9 mouse cellular contexts compared by ENCODE assay signal in the genomic region with DNA sequence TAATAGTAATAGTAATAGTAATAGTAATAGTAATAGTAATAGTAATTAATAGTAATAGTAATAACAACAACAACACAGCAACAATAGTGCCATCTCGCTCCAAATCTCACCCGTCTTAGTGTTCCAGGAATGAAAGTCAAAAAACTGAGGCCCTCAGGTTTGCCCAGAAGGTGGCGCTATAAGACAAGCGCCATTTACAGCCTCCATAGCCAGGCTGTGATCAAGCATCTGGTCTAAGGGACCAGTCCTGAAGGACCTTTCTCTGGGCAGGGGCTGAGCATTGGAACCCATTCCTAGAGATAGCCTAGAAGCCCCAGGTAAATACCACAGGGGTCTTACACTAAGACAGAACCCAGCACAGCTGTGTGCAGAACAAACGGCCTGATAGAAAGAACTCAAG. TPM values are rescaled to one million over a fixed set of nuclear protein-coding genes. Genes with fewer than 3 reads are reported as not detected.
A peak's percentile ranks its signal among the peaks of the same experiment; 100 is the strongest.
DNase-seq lines count a peak whose midpoint lies in the region; ATAC-seq and TF ChIP-seq lines count a peak whose summit lies in the region.
"Had no signal": no experiment of that assay in that cellular context is flagged by ENCODE, and none has a peak within 500 bp of the region (broad histone marks: within the 10 kb centered on the region; RNA-seq: fewer than 3 reads in every experiment).

No protein-coding gene starts in this region.

- TF ChIP-seq POLR2A in bone marrow, adult 2 months (IDR thresholded peaks at IDR 0.05; ENCODE audit: borderline replicate concordance, control insufficient read depth, low read depth, low read length): no peak

- no peaks in the 10 kb centered on the region for H3K36me3 ChIP-seq in heart, embryonic 11.5 days (ENCODE audit: control insufficient read depth, insufficient read depth, low read length)
- H3K36me3 ChIP-seq in embryonic facial prominence, embryonic 14.5 days (ENCODE audit: control insufficient read depth, insufficient read depth, low read length): no peaks in the 10 kb centered on the region
- H3K36me3 ChIP-seq: lung, embryonic 15.5 days had no signal

- H3K9ac ChIP-seq in heart, embryonic 11.5 days (ENCODE audit: low read depth, low read length): no peak overlapping the region
- H3K9ac ChIP-seq in embryonic facial prominence, embryonic 14.5 days (ENCODE audit: low read depth, low read length): no peak overlapping the region
- H3K9ac ChIP-seq: lung, embryonic 15.5 days had no signal

- H3K4me3 ChIP-seq in heart, embryonic 11.5 days (ENCODE audit: low read depth, low read length): no peak overlapping the region
- no peak overlapping the region for H3K4me3 ChIP-seq in bone marrow, adult 2 months (replicated peaks; ENCODE audit: control insufficient read depth, low read depth, low read length)
- H3K4me3 ChIP-seq in embryonic facial prominence, embryonic 14.5 days (ENCODE audit: low read depth, low read length): no peak overlapping the region
- no peak overlapping the region for H3K4me3 ChIP-seq in layer of hippocampus, adult 2 months
- H3K4me3 ChIP-seq: lung, embryonic 15.5 days had no signal

- no peaks in the 10 kb centered on the region for H3K9me3 ChIP-seq in heart, embryonic 11.5 days (replicated peaks; ENCODE audit: control insufficient read depth, low read length)
- H3K9me3 ChIP-seq in embryonic facial prominence, embryonic 14.5 days (ENCODE audit: control insufficient read depth, low read length): no peaks in the 10 kb centered on the region
- H3K9me3 ChIP-seq: lung, embryonic 15.5 days had no signal

- DNase-seq in heart, adult 18-20 months: peak; percentile 61 to 80
- peak; percentile 72 for DNase-seq in embryonic facial prominence, embryonic 14.5 days (ENCODE audit: low spot score)
- peak; percentile 68 to 82 for DNase-seq in heart, postnatal 14 days
- DNase-seq in layer of hippocampus, adult 2 months (ENCODE audit: low spot score in 2 of 2): peak; percentile 67 to 81
- peak; percentile 67 for DNase-seq in skeletal muscle tissue, adult 2 months (ENCODE audit: low read depth, low spot score)

- peaks cover 3% of the 10 kb centered on the region; the same call in 1 of the 2 replicates for H3K27me3 ChIP-seq in heart, embryonic 11.5 days (ENCODE audit: control insufficient read depth, insufficient read depth, low read length)
- no peaks in the 10 kb centered on the region for H3K27me3 ChIP-seq in embryonic facial prominence, embryonic 14.5 days (replicated peaks; ENCODE audit: control insufficient read depth, insufficient read depth, low read length)

- ATAC-seq in heart, embryonic 11.5 days (replicated peaks; ENCODE audit: insufficient number of reproducible peaks, low FRiP score, low TSS enrichment): no peak
- 0 out of 2 replicates have a peak, but pooled peaks have one; percentile 20 for ATAC-seq in embryonic facial prominence, embryonic 14.5 days (ENCODE audit: low read depth)
- peak; percentile 81 for ATAC-seq in megakaryocyte progenitor cell, adult 5-6 weeks (replicated peaks; ENCODE audit: poor library complexity)

- TF ChIP-seq CTCF in bone marrow, adult 2 months (IDR thresholded peaks at IDR 0.05; ENCODE audit: control insufficient read depth, insufficient read depth, low read length): peak; percentile 76
- TF ChIP-seq CTCF in layer of hippocampus, adult 2 months (conservative IDR thresholded peaks at IDR 0.05): peak; percentile 89

- no peak overlapping the region for H3K27ac ChIP-seq in heart, embryonic 11.5 days (ENCODE audit: low read depth, low read length)
- no peak overlapping the region for H3K27ac ChIP-seq in bone marrow, adult 2 months (ENCODE audit: control insufficient read depth, insufficient read depth, low read depth, low read length, poor library complexity)
- no peak overlapping the region for H3K27ac ChIP-seq in embryonic facial prominence, embryonic 14.5 days (replicated peaks; ENCODE audit: low read depth, low read length)
- no peak overlapping the region for H3K27ac ChIP-seq in layer of hippocampus, adult 2 months
- H3K27ac ChIP-seq: lung, embryonic 15.5 days had no signal

- intact Hi-C loops in heart, postnatal 14 days (cut with DNase I): loop anchor here (1.0 to 5.0 kb wide), 2 partner anchors 44 to 95 kb away; no protein-coding TSS in a partner anchor

- peaks cover 6% of the 10 kb centered on the region for H3K4me1 ChIP-seq in heart, embryonic 11.5 days (ENCODE audit: control insufficient read depth, insufficient read depth, low read length)
- H3K4me1 ChIP-seq in bone marrow, adult 2 months (ENCODE audit: control insufficient read depth, insufficient read depth, low read length): no peaks in the 10 kb centered on the region
- H3K4me1 ChIP-seq in embryonic facial prominence, embryonic 14.5 days (ENCODE audit: control insufficient read depth, insufficient read depth, low read length): peaks cover 10% of the 10 kb centered on the region; the same call in 1 of the 2 replicates

- H3K4me2 ChIP-seq in heart, embryonic 11.5 days: no peak overlapping the region
- H3K4me2 ChIP-seq in embryonic facial prominence, embryonic 14.5 days (ENCODE audit: low read depth, low read length): no peak overlapping the region
- H3K4me2 ChIP-seq: lung, embryonic 15.5 days had no signal

- 15% methylated on average over 5 of the region's 5 CpGs for WGBS in heart, embryonic 11.5 days (ENCODE audit: insufficient replicate concordance)
- WGBS in bone marrow, adult 2 months: 18% methylated on average over 5 of the region's 5 CpGs
- 11% methylated on average over 5 of the region's 5 CpGs for WGBS in embryonic facial prominence, embryonic 14.5 days

RNA-seq across cellular contexts. Expression of a gene that starts 17.5 kb away (rescaled TPM):
- total RNA-seq in heart, adult 18-20 months (2021): 10 to 100 TPM; 35.5 to 37.3 TPM
- 102 and 105 TPM in 2 replicates for polyA plus RNA-seq in heart, embryonic 11.5 days (2014; fragmentation: Nextera tagmentation; extraction: Ambion mirVana)
- 6.0 and 19.2 TPM in 2 replicates for polyA plus RNA-seq in bone marrow, adult 2 months (2011; ENCODE audit: insufficient read depth, insufficient read length, low replicate concordance, missing spikeins)
- polyA plus RNA-seq in embryonic facial prominence, embryonic 14.5 days (2014; fragmentation: Nextera tagmentation; extraction: Ambion mirVana): 228 and 237 TPM in 2 replicates
- 10 to 100 TPM; 34.6 to 35.8 TPM for total RNA-seq in heart, postnatal 14 days (2021)
- total RNA-seq in layer of hippocampus, adult 2 months (2021): 1 to 10 TPM; 5.9 to 7.0 TPM
- total RNA-seq in megakaryocyte progenitor cell, adult 5-6 weeks (2015): 6.2 and 6.5 TPM in 2 replicates
- 3.3 and 4.0 TPM in 2 replicates for total RNA-seq in megakaryocyte progenitor cell, adult 5-6 weeks (2017)

RNA-seq across cellular contexts. Expression of a gene that starts 37.4 kb away (rescaled TPM):
- total RNA-seq in heart, adult 18-20 months (2021): 100 to 1,000 TPM; 458 to 487 TPM
- polyA plus RNA-seq in heart, embryonic 11.5 days (2014; fragmentation: Nextera tagmentation; extraction: Ambion mirVana): 36.5 and 44.0 TPM in 2 replicates
- 36.7 and 54.1 TPM in 2 replicates for polyA plus RNA-seq in bone marrow, adult 2 months (2011; ENCODE audit: insufficient read depth, insufficient read length, low replicate concordance, missing spikeins)
- 54.6 and 56.0 TPM in 2 replicates for polyA plus RNA-seq in embryonic facial prominence, embryonic 14.5 days (2014; fragmentation: Nextera tagmentation; extraction: Ambion mirVana)
- total RNA-seq in heart, postnatal 14 days (2021): 100 to 1,000 TPM; 346 to 358 TPM
- total RNA-seq in layer of hippocampus, adult 2 months (2021): 100 to 1,000 TPM; 221 to 229 TPM
- total RNA-seq in megakaryocyte progenitor cell, adult 5-6 weeks (2015): 39.0 and 39.8 TPM in 2 replicates
- total RNA-seq in megakaryocyte progenitor cell, adult 5-6 weeks (2017): 41.0 and 42.5 TPM in 2 replicates

RNA-seq across cellular contexts. Expression of a gene that starts 49.1 kb away (rescaled TPM):
- 10 to 100 TPM; 23.4 to 25.1 TPM for total RNA-seq in heart, adult 18-20 months (2021)
- polyA plus RNA-seq in heart, embryonic 11.5 days (2014; fragmentation: Nextera tagmentation; extraction: Ambion mirVana): 52.5 and 60.2 TPM in 2 replicates
- polyA plus RNA-seq in bone marrow, adult 2 months (2011; ENCODE audit: insufficient read depth, insufficient read length, low replicate concordance, missing spikeins): 16.4 and 39.4 TPM in 2 replicates
- polyA plus RNA-seq in embryonic facial prominence, embryonic 14.5 days (2014; fragmentation: Nextera tagmentation; extraction: Ambion mirVana): 65.5 and 83.4 TPM in 2 replicates
- 10 to 100 TPM; 22.3 to 23.3 TPM for total RNA-seq in heart, postnatal 14 days (2021)
- 10 to 100 TPM; 34.5 to 41.6 TPM for total RNA-seq in layer of hippocampus, adult 2 months (2021)
- 30.3 and 31.4 TPM in 2 replicates for total RNA-seq in megakaryocyte progenitor cell, adult 5-6 weeks (2015)
- total RNA-seq in megakaryocyte progenitor cell, adult 5-6 weeks (2017): 70.1 and 74.3 TPM in 2 replicates

Comparison
In these comparisons a context has a peak if more than half of its experiments do, and no peak if none do; other contexts are left out.
1. RNA of a gene that starts 17.5 kb away (total RNA-seq): 35.5 to 37.3 TPM in heart, adult 18-20 months and 34.6 to 35.8 TPM in heart, postnatal 14 days; 5.9 to 7.0 TPM in layer of hippocampus, adult 2 months and 3.3 to 6.5 TPM in megakaryocyte progenitor cell, adult 5-6 weeks; every median in the first group is over 4 times any median in the second.
2. RNA of a gene that starts 37.4 kb away (total RNA-seq): 458 to 487 TPM in heart, adult 18-20 months, 346 to 358 TPM in heart, postnatal 14 days and 221 to 229 TPM in layer of hippocampus, adult 2 months; 39.0 to 42.5 TPM in megakaryocyte progenitor cell, adult 5-6 weeks; every median in the first group is over 4 times any median in the second.
3. Peak in every context shown above with its lines, with median percentiles within 50 percentile points of each other: DNase-seq.